Mouse (Mus musculus) embryonic fibroblast, embryonic 13.5 days (primary cell): Measurements from ENCODE around the gene Ppp4r1.

Experiments
- CTCF ChIP-seq: IDR thresholded peaks from 2 replicates; pipeline ENCODE4 v1.5.1; 2011; ENCODE audit warnings: mild to moderate bottlenecking, control low read depth, low read length, moderate library complexity, borderline replicate concordance; ENCODE audit not compliant: insufficient read depth
- POLR2A ChIP-seq: IDR thresholded peaks from 2 replicates; pipeline ENCODE4 v1.6.1; 2011; ENCODE audit warnings: low read depth, mild to moderate bottlenecking, control low read depth, low read length, moderate library complexity

- TF ChIP-seq CTCF, result no peak
- TF ChIP-seq POLR2A, result no peak
These were observed 82.9 kb downstream of the Ppp4r1 start for GRCm38 (mm10) chr17:65865265-65865664.
